Mouse (Mus musculus) lung, postnatal 36 days (tissue): ENCODE data around the gene Eno1.
A peak's percentile ranks its signal among the peaks of the same experiment; 100 is the strongest.
"Not testable (repeated sequence)": the region's sequence is repeated elsewhere in the genome, so short reads cannot be mapped to it uniquely, and the experiment has no call there.

Experiments used
- DNase-seq: peaks from one replicate; pipeline ENCODE4 v3.0.0; 2022; ENCODE audit warnings: mixed read lengths

Gene Eno1

GRCm38 (mm10) chr4:150254416-150254815, 17.9 kb downstream of the Eno1 start:
- DNase-seq: no peak

- no peak for DNase-seq
Observed at GRCm38 (mm10) chr4:150255181-150255580, 18.7 kb downstream of the Eno1 start.

GRCm38 (mm10) chr4:150257252-150258204, 21.0 kb downstream of the Eno1 start:
- peak; percentile 92 for DNase-seq

- DNase-seq: no peak
Observed at GRCm38 (mm10) chr4:150258388-150258787, 21.9 kb downstream of the Eno1 start.

GRCm38 (mm10) chr4:150259577-150259976, 23.1 kb downstream of the Eno1 start:
- no peak for DNase-seq

GRCm38 (mm10) chr4:150260111-150260510, 23.6 kb downstream of the Eno1 start:
- DNase-seq: no peak

GRCm38 (mm10) chr4:150260745-150261144, 24.2 kb downstream of the Eno1 start:
- peak; percentile 24 for DNase-seq

- DNase-seq: no peak
Observed at GRCm38 (mm10) chr4:150262301-150262700, 25.8 kb downstream of the Eno1 start.

GRCm38 (mm10) chr4:150264903-150265302, 28.4 kb downstream of the Eno1 start:
- peak; percentile 71 for DNase-seq

- DNase-seq: no peak
Observed at GRCm38 (mm10) chr4:150265471-150265870, 28.9 kb downstream of the Eno1 start.

GRCm38 (mm10) chr4:150266655-150267223, 30.2 kb downstream of the Eno1 start:
- DNase-seq: peak; percentile 75

- no peak for DNase-seq
Observed at GRCm38 (mm10) chr4:150268674-150269653, 32.4 kb downstream of the Eno1 start.

GRCm38 (mm10) chr4:150269679-150270078, 33.2 kb downstream of the Eno1 start:
- no peak for DNase-seq

- not testable (repeated sequence) for DNase-seq
Observed at GRCm38 (mm10) chr4:150270718-150271117, 34.2 kb downstream of the Eno1 start.

- DNase-seq: peak; percentile 83
Observed at GRCm38 (mm10) chr4:150272725-150273124, 36.2 kb downstream of the Eno1 start.

- DNase-seq: no peak
Observed at GRCm38 (mm10) chr4:150275531-150275930, 39.0 kb downstream of the Eno1 start.

GRCm38 (mm10) chr4:150279336-150279735, 42.8 kb downstream of the Eno1 start:
- DNase-seq: not testable (repeated sequence)

- DNase-seq: no peak
Observed at GRCm38 (mm10) chr4:150280002-150280401, 43.5 kb downstream of the Eno1 start.

GRCm38 (mm10) chr4:150280459-150280858, 43.9 kb downstream of the Eno1 start:
- DNase-seq: peak; percentile 20

GRCm38 (mm10) chr4:150281018-150281761, 44.7 kb downstream of the Eno1 start, which contains the start of gene Rere:
Gene Rere (plus strand): TSS chr4:150281646.
- peak; percentile 98 for DNase-seq

GRCm38 (mm10) chr4:150281891-150282630, 45.5 kb downstream of the Eno1 start:
- peak; percentile 71 for DNase-seq
